Mouse (Mus musculus) MEL (cell line): ENCODE results near the gene Ruvbl1.

Experiments
- CTCF ChIP-seq, 3 experiments: IDR thresholded peaks in 2 of 3; conservative IDR thresholded peaks in 1 of 3; 2 replicates each; pipeline ENCODE4 v1.5.1; 2011 to 2012; ENCODE audit warnings: low read length in 3 of 3, low read depth in 2 of 3, mild to moderate bottlenecking in 2 of 3, improper control_type of control experiment in 1 of 3, inconsistent platforms in 1 of 3, mixed read lengths in 1 of 3, moderate library complexity in 1 of 3; ENCODE audit not compliant: control insufficient read depth in 1 of 3, insufficient read depth in 1 of 3, poor library complexity in 1 of 3, severe bottlenecking in 1 of 3
- EP300 ChIP-seq, 2 experiments: IDR thresholded peaks; 2 replicates each; pipeline ENCODE4 v1.6.1; 2011; ENCODE audit warnings: improper control_type of control experiment in 2 of 2, low read length in 2 of 2, low read depth in 1 of 2, mild to moderate bottlenecking in 1 of 2
- MAZ ChIP-seq: IDR thresholded peaks from 2 replicates; pipeline ENCODE4 v1.6.1; 2012; ENCODE audit warnings: low read depth, mild to moderate bottlenecking, inconsistent platforms, low read length, improper control_type of control experiment
- POLR2AphosphoS2 ChIP-seq: IDR thresholded peaks from 2 replicates; pipeline ENCODE4 v1.6.1; 2011; ENCODE audit warnings: low read length, improper control_type of control experiment
- RAD21 ChIP-seq: IDR thresholded peaks from 2 replicates; pipeline ENCODE4 v1.6.1; 2011; ENCODE audit warnings: mild to moderate bottlenecking, low read depth, low read length, improper control_type of control experiment
- UBTF ChIP-seq: IDR thresholded peaks from 2 replicates; pipeline ENCODE4 v1.6.1; 2012; ENCODE audit warnings: low read depth, mild to moderate bottlenecking, inconsistent platforms, low read length, improper control_type of control experiment, moderate library complexity, borderline replicate concordance; ENCODE audit not compliant: insufficient read depth

- TF ChIP-seq EP300 (IDR thresholded peaks at IDR 0.05; ENCODE audit: low read depth in 1 of 2, low read length in 2 of 2) (no peak), CTCF (IDR thresholded peaks at IDR 0.05 in 2 of 3, conservative IDR thresholded peaks at IDR 0.05 in 1 of 3; ENCODE audit: control insufficient read depth in 1 of 3, insufficient read depth in 1 of 3, low read depth in 2 of 3, low read length in 3 of 3, poor library complexity in 1 of 3, severe bottlenecking in 1 of 3) (no peak), POLR2AphosphoS2 (no peak), UBTF (no peak), MAZ (no peak), RAD21 (no peak)
Observed at GRCm38 (mm10) chr6:88524056-88524455, 58.8 kb downstream of the Ruvbl1 start.
